Mouse (Mus musculus): ENCODE measurements at regions not wholly inside any gene's neighbourhood (a gene's known extent, or its start where the extent isn't known, plus 50 kb on each side); places are given as distances from the start of the nearest gene placed in this dataset.

DNA sequence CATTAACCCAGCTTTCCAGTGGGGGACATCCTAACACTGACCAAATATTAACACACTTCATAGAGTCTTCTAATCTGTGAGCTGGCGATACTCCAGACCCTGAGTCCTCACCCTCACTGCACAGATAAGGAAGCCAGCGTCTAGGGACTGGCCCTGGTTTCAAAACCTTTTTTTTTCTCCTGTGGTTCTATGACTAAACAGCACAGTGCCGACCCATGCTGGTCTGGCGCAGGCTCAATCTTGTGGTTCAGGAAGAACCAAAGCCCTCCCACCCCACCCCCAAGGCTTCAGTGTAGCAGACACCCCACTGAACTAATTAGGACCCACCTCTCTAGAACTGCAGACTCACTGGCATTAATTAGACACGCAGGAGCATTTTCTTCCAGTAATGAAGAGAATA, 81.4 kb upstream of the Ubl3 start:
- 57% methylated on average over 5 of the region's 5 CpGs for WGBS
- no peak for ATAC-seq (ENCODE audit: insufficient number of reproducible peaks, insufficient read depth, low FRiP score, low TSS enrichment, low read depth)
- no peak overlapping the region for H3K27ac ChIP-seq

DNA sequence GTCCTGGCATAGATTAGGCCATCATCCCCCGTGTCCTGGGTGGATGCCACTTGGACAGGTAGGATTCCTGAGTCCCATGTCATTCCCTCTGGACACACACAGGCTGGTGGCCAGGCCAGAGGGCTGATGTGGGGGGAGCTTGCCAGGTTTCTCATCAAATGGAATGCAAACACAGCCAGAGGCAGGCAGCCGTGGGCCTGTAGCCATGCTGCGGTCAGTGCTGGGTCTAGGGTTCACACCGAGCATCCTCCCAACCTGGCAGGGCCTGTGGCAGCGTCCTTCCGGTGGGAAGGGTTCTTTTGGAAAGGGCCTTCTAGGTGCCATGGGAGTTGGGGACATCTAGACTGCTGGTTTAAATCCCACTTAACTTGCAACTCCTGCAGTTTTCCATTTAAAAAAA, 80.7 kb upstream of the Ubl3 start:
- Histone ChIP-seq H3K27me3 (no peaks in the 10 kb centered on the region), H3K4me3 (replicated peaks) (no peak overlapping the region), H3K27ac (no peak overlapping the region), H3K9ac (replicated peaks) (no peak overlapping the region), H3K4me2 (no peak overlapping the region), H3K9me3 (no peaks in the 10 kb centered on the region), H3K36me3 (no peaks in the 10 kb centered on the region), H3K4me1 (replicated peaks) (peaks cover 22% of the 10 kb centered on the region; the same call in 1 of the 2 replicates)
- no peak for ATAC-seq (ENCODE audit: insufficient number of reproducible peaks, insufficient read depth, low FRiP score, low TSS enrichment, low read depth)
- 86% methylated on average over 6 of the region's 6 CpGs for WGBS

More for the DNA sequence above, 81.4 kb upstream of the Ubl3 start:
- H3K9me3 ChIP-seq: no peaks in the 10 kb centered on the region
- no peaks in the 10 kb centered on the region for H3K27me3 ChIP-seq
- no peak overlapping the region for H3K4me3 ChIP-seq (replicated peaks)
- H3K36me3 ChIP-seq: no peaks in the 10 kb centered on the region
- no peak overlapping the region for H3K9ac ChIP-seq (replicated peaks)
- H3K4me2 ChIP-seq: no peak overlapping the region
- peaks cover 22% of the 10 kb centered on the region; the same call in 1 of the 2 replicates for H3K4me1 ChIP-seq (replicated peaks)

DNA sequence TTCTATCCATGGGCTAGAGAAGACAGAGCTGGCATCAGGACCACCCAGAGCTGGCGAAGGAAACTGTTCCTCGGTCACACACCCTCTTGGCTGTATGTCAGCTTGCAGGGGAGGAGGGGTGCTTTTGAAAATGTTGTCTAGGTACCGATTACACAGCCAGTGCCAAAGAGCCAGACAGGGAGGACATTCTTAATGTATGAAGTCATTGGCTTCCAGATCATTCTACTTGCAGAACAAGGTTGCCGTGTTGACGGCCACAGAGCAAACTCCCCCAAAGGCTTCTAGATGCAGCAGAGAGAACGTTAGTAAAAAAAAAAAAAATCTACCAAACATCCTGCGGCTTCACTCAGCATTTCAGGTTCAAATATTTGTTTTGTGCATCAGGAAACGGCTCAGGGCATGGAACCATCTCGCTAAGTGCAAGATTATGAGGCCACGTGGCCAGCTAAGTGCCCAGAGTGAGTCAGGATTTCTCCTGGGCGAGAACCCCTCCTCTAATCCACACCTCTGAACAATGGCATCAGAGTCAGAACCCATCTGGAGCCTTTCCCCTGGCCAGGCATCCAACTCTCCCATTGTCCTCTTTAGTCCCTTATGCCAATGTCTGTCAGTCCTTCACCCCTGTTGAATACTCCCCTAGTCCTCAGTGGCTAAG, 80.1 kb upstream of the Ubl3 start:
- H3K9ac ChIP-seq (replicated peaks): no peak overlapping the region
- H3K4me2 ChIP-seq: no peak overlapping the region
- H3K9me3 ChIP-seq: no peaks in the 10 kb centered on the region
- no peak for ATAC-seq (ENCODE audit: insufficient number of reproducible peaks, insufficient read depth, low FRiP score, low TSS enrichment, low read depth)
- peaks cover 22% of the 10 kb centered on the region; the same call in 1 of the 2 replicates for H3K4me1 ChIP-seq (replicated peaks)
- no peaks in the 10 kb centered on the region for H3K36me3 ChIP-seq
- H3K27ac ChIP-seq: no peak overlapping the region
- H3K27me3 ChIP-seq: no peaks in the 10 kb centered on the region
- no peak overlapping the region for H3K4me3 ChIP-seq (replicated peaks)
- WGBS: 67% methylated on average over 11 of the region's 11 CpGs

DNA sequence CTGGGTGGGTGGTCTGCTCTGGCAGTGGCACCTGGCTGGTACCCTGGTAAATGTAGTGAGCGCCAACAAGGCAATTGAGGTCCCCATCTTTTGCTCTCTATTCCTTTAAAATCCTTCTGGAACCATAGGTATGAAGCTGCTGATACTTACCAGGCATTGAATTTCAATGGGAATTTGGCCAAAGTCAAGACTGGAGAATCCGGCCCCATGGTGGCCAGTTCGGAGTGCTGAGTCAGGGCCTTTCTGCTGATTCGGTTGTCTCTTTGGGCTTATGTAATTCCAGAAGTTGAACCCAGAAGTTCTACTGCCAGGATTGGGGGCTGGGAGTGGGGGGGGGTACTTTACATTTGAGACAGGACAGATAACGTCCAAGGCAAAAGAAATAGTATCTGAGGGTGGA, 79.0 kb upstream of the Ubl3 start:
- H3K4me3 ChIP-seq (replicated peaks): no peak overlapping the region
- no peak for ATAC-seq (ENCODE audit: insufficient number of reproducible peaks, insufficient read depth, low FRiP score, low TSS enrichment, low read depth)
- H3K9ac ChIP-seq (replicated peaks): no peak overlapping the region
- H3K9me3 ChIP-seq: no peaks in the 10 kb centered on the region
- H3K27me3 ChIP-seq: no peaks in the 10 kb centered on the region
- 95% methylated on average over 5 of the region's 5 CpGs for WGBS
- no peak overlapping the region for H3K4me2 ChIP-seq
- H3K27ac ChIP-seq: no peak overlapping the region
- H3K36me3 ChIP-seq: no peaks in the 10 kb centered on the region
- H3K4me1 ChIP-seq (replicated peaks): peaks cover 22% of the 10 kb centered on the region; the same call in 1 of the 2 replicates

DNA sequence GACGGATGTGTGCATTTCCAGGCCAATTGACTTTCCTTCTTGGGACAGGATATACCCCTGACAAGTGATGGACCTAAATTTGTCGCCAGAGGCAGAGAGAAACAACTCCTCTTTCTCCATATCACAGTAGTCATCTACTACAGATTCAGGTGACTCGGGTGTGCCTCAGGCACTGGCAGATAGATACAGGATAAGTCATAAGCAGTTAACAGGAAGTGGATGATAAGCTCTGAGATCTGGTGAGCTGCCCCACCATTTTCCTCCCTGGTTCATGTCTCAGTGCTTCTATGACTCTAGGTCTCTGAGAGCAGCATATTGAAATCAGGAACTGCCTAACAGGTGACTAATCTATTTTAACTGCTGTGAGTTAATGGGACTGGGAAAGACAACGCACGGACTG, 73.4 kb upstream of the Ubl3 start:
- H3K27ac ChIP-seq: no peak overlapping the region

DNA sequence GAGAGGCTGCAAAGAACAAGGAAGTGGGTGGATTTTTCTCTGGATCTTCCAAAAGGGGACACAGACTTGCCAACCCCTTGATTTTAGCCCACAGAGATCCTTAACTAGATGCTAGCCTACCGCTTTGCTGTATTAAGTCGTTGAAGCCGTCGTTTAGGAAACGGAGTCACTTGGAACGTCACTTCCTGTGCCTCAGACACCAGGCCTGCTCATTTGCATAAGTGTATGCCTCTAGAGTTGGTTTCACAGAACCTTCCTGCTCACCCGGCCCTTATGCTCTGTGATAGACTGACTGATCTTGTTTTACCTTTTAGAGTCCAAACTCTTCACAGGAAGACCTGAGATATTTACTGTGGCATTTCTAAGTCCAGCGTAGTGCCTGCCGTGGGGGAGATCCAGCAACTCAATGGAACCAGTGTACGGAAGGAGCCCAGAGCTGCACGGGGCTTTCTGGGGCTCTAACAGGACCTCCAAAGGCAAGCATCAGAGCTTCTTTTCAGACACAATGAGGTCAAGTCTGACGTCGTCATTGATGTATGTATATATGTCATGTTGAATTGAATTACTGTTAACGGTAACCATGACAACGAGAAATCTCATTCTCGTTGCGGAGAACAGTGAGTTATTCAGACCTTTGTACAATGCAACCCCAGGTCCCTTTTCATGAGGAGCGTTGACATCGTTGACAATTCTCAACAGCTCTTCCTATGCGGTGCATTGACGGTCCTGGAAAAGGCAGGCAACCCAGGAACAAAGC, 72.2 kb upstream of the Ubl3 start:
- Histone ChIP-seq H3K4me1 (replicated peaks) (no peaks in the 10 kb centered on the region), H3K4me2 (no peak overlapping the region), H3K36me3 (no peaks in the 10 kb centered on the region), H3K9me3 (no peaks in the 10 kb centered on the region), H3K4me3 (replicated peaks) (no peak overlapping the region), H3K27ac (no peak overlapping the region), H3K9ac (replicated peaks) (no peak overlapping the region), H3K27me3 (no peaks in the 10 kb centered on the region)
- 84% methylated on average over 21 of the region's 21 CpGs for WGBS
- ATAC-seq (ENCODE audit: insufficient number of reproducible peaks, insufficient read depth, low FRiP score, low TSS enrichment, low read depth): no peak

More for the DNA sequence above, 73.4 kb upstream of the Ubl3 start:
- H3K4me2 ChIP-seq: no peak overlapping the region
- H3K9me3 ChIP-seq: no peaks in the 10 kb centered on the region
- no peaks in the 10 kb centered on the region for H3K4me1 ChIP-seq (replicated peaks)
- no peak overlapping the region for H3K9ac ChIP-seq (replicated peaks)
- H3K27me3 ChIP-seq: no peaks in the 10 kb centered on the region
- no peaks in the 10 kb centered on the region for H3K36me3 ChIP-seq
- ATAC-seq (ENCODE audit: insufficient number of reproducible peaks, insufficient read depth, low FRiP score, low TSS enrichment, low read depth): no peak
- 89% methylated on average over 5 of the region's 5 CpGs for WGBS
- H3K4me3 ChIP-seq (replicated peaks): no peak overlapping the region

DNA sequence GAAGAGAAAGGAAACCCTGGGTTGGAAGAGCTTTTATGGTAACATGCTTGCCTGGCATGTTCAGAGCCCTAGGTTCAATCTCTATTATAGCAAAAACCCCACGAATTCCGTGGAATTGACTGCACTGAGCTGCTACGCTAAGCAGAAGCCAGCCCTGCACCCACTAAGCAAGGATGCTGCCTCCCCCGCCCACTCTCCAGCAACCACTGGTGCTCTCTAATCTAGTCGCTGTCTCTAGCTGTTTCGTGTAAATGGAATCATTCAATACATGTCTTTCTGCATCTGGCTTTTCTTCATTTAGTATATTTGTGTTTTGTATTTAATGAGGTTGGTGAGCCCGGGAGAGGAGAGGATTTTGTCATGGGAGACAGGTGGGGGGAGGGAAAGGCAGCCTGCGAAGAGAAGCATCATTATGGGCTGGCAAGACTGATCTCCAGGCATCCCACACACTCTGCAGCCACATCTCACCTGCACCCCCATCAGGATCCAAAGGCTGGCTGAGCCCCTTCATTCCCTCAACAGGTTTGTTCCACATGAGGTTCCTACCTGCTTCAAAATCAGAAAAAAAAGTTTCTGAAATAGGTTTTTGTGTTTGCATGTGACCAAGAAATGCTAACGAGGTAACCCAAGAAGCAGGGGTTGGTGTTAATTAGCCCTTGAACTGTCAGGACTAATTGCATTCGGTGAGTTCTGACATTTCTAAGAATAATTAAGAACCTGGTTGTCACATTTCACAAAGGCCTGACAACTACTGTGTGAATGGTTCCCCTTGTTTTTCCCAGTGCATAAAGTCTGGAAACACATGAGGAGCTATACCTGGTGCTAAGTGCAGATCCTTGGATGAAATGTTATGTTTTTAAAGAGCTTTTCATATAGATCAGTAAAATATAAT, 68.6 kb upstream of the Ubl3 start:
- 41% methylated on average over 10 of the region's 10 CpGs for WGBS
- Histone ChIP-seq H3K27ac (no peak overlapping the region), H3K4me2 (no peak overlapping the region), H3K27me3 (no peaks in the 10 kb centered on the region), H3K4me1 (replicated peaks) (peaks cover 1% of the 10 kb centered on the region), H3K9me3 (peaks cover 8% of the 10 kb centered on the region; the same call in 1 of the 2 replicates), H3K4me3 (replicated peaks) (no peak overlapping the region), H3K36me3 (no peaks in the 10 kb centered on the region), H3K9ac (replicated peaks) (no peak overlapping the region)
- ATAC-seq (ENCODE audit: insufficient number of reproducible peaks, insufficient read depth, low FRiP score, low TSS enrichment, low read depth): no peak

DNA sequence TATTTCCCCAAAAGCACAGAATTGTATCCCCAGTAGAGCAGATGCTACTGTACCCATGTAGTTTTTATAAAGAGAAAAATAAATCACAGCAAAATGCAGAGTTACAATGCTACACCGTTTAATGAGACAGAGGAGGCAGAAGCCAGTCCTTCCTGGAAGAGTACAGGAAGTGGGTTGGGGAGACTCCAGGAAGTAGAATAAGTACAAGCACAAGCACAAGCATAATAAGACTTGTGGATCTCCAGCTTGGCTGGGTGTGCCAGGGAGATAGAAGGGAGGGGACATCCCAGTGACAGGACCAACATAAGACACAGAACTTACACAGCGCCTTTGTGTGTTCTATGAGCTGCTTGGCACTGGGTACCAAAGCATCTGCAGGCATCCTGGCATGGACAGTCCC, 67.3 kb upstream of the Ubl3 start:
- ATAC-seq (ENCODE audit: insufficient number of reproducible peaks, insufficient read depth, low FRiP score, low TSS enrichment, low read depth): no peak
- H3K4me3 ChIP-seq (replicated peaks): no peak overlapping the region
- peaks cover 8% of the 10 kb centered on the region; the same call in 1 of the 2 replicates for H3K9me3 ChIP-seq
- H3K36me3 ChIP-seq: no peaks in the 10 kb centered on the region
- H3K4me1 ChIP-seq (replicated peaks): peaks cover 7% of the 10 kb centered on the region
- H3K9ac ChIP-seq (replicated peaks): no peak overlapping the region
- H3K27me3 ChIP-seq: no peaks in the 10 kb centered on the region
- 92% methylated on average over 2 of the region's 2 CpGs for WGBS
- H3K4me2 ChIP-seq: no peak overlapping the region
- no peak overlapping the region for H3K27ac ChIP-seq

DNA sequence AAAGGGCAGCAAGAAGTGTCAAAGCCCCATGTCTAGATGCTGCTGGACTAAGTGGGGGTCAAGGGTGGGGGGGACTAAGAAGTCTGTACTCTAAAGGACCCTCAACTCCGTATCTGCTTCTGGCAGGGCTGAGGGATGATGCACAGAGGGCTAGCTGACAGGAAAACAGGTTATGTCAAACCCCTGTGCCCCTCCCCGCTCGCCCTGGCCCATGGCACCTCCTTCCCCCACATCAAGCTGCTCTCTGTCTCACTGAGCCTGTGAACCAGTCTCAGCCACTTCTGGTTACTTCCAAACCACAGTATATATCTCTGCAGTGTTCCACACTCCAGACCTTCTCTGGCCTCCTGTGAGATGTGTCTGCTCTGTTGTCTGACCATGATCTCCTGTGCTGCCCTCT, 63.8 kb upstream of the Ubl3 start:
- Histone ChIP-seq H3K9ac (replicated peaks) (no peak overlapping the region), H3K4me2 (no peak overlapping the region), H3K9me3 (peaks cover 8% of the 10 kb centered on the region; the same call in 1 of the 2 replicates), H3K27me3 (no peaks in the 10 kb centered on the region), H3K27ac (peak overlapping the region; percentile 24; the same call in 1 of the 2 replicates), H3K36me3 (no peaks in the 10 kb centered on the region), H3K4me1 (replicated peaks) (peaks cover 7% of the 10 kb centered on the region), H3K4me3 (replicated peaks) (no peak overlapping the region)
- ATAC-seq (ENCODE audit: insufficient number of reproducible peaks, insufficient read depth, low FRiP score, low TSS enrichment, low read depth): no peak
- WGBS: 79% methylated on average over 3 of the region's 3 CpGs

DNA sequence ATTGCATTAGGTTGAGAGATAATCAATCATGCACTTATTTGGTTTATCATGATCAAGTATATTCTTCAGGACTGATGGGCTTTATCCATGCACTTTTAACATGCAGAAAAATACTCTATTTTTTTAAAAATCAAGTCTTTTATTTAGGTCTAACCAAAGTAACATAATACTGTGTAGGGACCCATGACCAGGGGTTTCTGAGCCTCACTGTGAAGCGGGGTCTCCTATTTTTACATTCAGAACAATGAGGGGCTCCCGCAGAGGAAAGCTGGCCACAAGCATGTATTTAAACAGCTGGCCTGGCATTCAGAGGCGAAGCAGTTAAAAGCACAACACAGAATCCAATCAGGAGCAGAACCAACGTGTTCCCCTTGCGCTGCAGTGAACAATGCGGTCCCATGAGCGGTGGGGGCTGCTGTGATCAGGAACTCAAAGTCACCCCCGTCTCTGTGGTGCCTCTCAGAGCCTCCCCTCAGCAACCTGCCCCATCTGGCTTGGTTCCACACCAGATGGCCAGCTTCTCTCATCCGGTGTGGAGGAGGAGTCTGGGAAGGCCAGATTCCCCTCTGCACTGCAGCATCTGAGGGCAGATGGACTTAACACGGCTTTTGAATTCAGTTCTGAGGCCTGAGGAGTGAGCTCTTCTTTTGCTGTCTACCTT, 63.2 kb upstream of the Ubl3 start:
- Histone ChIP-seq H3K4me2 (no peak overlapping the region; the same call in 1 of the 2 replicates), H3K4me1 (replicated peaks) (peaks cover 7% of the 10 kb centered on the region), H3K9me3 (peaks cover 8% of the 10 kb centered on the region; the same call in 1 of the 2 replicates), H3K9ac (replicated peaks) (no peak overlapping the region; the same call in 1 of the 2 replicates), H3K27me3 (no peaks in the 10 kb centered on the region), H3K36me3 (no peaks in the 10 kb centered on the region), H3K27ac (peak overlapping the region; percentile 24; the same call in 1 of the 2 replicates), H3K4me3 (replicated peaks) (no peak overlapping the region)
- WGBS: 36% methylated on average over 10 of the region's 10 CpGs
- ATAC-seq (ENCODE audit: insufficient number of reproducible peaks, insufficient read depth, low FRiP score, low TSS enrichment, low read depth): peak; percentile 75; the same call in 1 of the 2 replicates

All from limb, embryonic 12.5 days (tissue).